Comparison of ENCODE assay signal across 16 mouse cellular contexts in genomic region chr1:59427204-59427557, GRCm38 (mm10). TPM values are rescaled to one million over a fixed set of nuclear protein-coding genes. Genes with fewer than 3 reads are reported as not detected.
DNase-seq lines count a peak whose midpoint lies in the region; ATAC-seq and TF ChIP-seq lines count a peak whose summit lies in the region.
"Had no signal": no experiment of that assay in that cellular context is flagged by ENCODE, and none has a peak within 500 bp of the region (broad histone marks: within the 10 kb centered on the region; RNA-seq: fewer than 3 reads in every experiment).

No protein-coding gene starts in this region.

- no peaks in the 10 kb centered on the region for H3K36me3 ChIP-seq in kidney, embryonic 14.5 days (ENCODE audit: control insufficient read depth, insufficient read depth, low read length)
- no peaks in the 10 kb centered on the region for H3K36me3 ChIP-seq in lung, postnatal 0 days (ENCODE audit: insufficient read depth, low read length)
- H3K36me3 ChIP-seq in small intestine, adult 2 months (ENCODE audit: control insufficient read depth, insufficient read depth, low read length) = no peaks in the 10 kb centered on the region
- H3K36me3 ChIP-seq: embryonic facial prominence, embryonic 12.5 days; forebrain, embryonic 12.5 days; hindbrain, embryonic 15.5 days; limb, embryonic 15.5 days; midbrain, embryonic 12.5 days had no signal

- WGBS in kidney, embryonic 14.5 days = 68% methylated on average over 5 of the region's 5 CpGs
- 64% methylated on average over 5 of the region's 5 CpGs for WGBS in lung, postnatal 0 days
- 68% methylated on average over 5 of the region's 5 CpGs for WGBS in small intestine, adult 2 months

- peak overlapping the region; percentile 14; the same call in 1 of the 2 replicates for H3K27ac ChIP-seq in kidney, embryonic 14.5 days (ENCODE audit: low read depth, low read length)
- no peak overlapping the region for H3K27ac ChIP-seq in lung, postnatal 0 days (ENCODE audit: low read length)
- H3K27ac ChIP-seq in small intestine, adult 2 months (ENCODE audit: insufficient read depth, low read depth, low read length) = no peak overlapping the region
- H3K27ac ChIP-seq: embryonic facial prominence, embryonic 12.5 days; forebrain, embryonic 12.5 days; hindbrain, embryonic 15.5 days; left cerebral cortex, adult 2 months; limb, embryonic 15.5 days; midbrain, embryonic 12.5 days had no signal

- TF ChIP-seq CTCF in lung, postnatal 0 days (IDR thresholded peaks at IDR 0.05) = peak; percentile 69
- TF ChIP-seq CTCF in small intestine, adult 2 months (IDR thresholded peaks at IDR 0.05; ENCODE audit: extremely low read depth, insufficient read length, insufficient replicate concordance, low read depth, low read length) = peak; percentile 17; the same call in 1 of the 2 replicates

- no peak for TF ChIP-seq EP300 in lung, postnatal 0 days (IDR thresholded peaks at IDR 0.05)

- no peak for TF ChIP-seq POLR2A in small intestine, adult 2 months (IDR thresholded peaks at IDR 0.05; ENCODE audit: low read depth, low read length)

- H3K4me3 ChIP-seq in kidney, embryonic 14.5 days (ENCODE audit: low read length) = no peak overlapping the region
- no peak overlapping the region for H3K4me3 ChIP-seq in lung, postnatal 0 days (ENCODE audit: low read depth, low read length)
- no peak overlapping the region for H3K4me3 ChIP-seq in small intestine, adult 2 months (ENCODE audit: low read depth, low read length)
- H3K4me3 ChIP-seq: embryonic facial prominence, embryonic 12.5 days; forebrain, embryonic 12.5 days; hindbrain, embryonic 15.5 days; left cerebral cortex, adult 2 months; limb, embryonic 15.5 days; midbrain, embryonic 12.5 days had no signal

- H3K9me3 ChIP-seq in kidney, embryonic 14.5 days (ENCODE audit: control insufficient read depth, low read length) = no peaks in the 10 kb centered on the region
- H3K9me3 ChIP-seq in lung, postnatal 0 days (ENCODE audit: low read length) = no peaks in the 10 kb centered on the region
- H3K9me3 ChIP-seq: embryonic facial prominence, embryonic 12.5 days; forebrain, embryonic 12.5 days; hindbrain, embryonic 15.5 days; limb, embryonic 15.5 days; midbrain, embryonic 12.5 days had no signal

- DNase-seq in kidney, postnatal 4 days = no peak
- peak; percentile 30 for DNase-seq in lung, postnatal 0 days (ENCODE audit: low spot score)
- DNase-seq in lung, postnatal 4 days = no peak
- no peak for DNase-seq in retina, embryonic 14.5 days (ENCODE audit: low spot score)
- DNase-seq: adrenal gland, postnatal 36 days; cerebellum, adult 11-12 months; gastrocnemius, postnatal 14 days had no signal

- no peak overlapping the region for H3K9ac ChIP-seq in kidney, embryonic 14.5 days (ENCODE audit: low read depth, low read length)
- no peak overlapping the region for H3K9ac ChIP-seq in lung, postnatal 0 days (replicated peaks; ENCODE audit: low read depth)
- H3K9ac ChIP-seq: embryonic facial prominence, embryonic 12.5 days; forebrain, embryonic 12.5 days; hindbrain, embryonic 15.5 days; limb, embryonic 15.5 days; midbrain, embryonic 12.5 days had no signal

- no peaks in the 10 kb centered on the region for H3K27me3 ChIP-seq in kidney, embryonic 14.5 days (ENCODE audit: control insufficient read depth, insufficient read depth, low read length)
- H3K27me3 ChIP-seq in lung, postnatal 0 days (replicated peaks; ENCODE audit: insufficient read depth, low read length) = no peaks in the 10 kb centered on the region
- H3K27me3 ChIP-seq in small intestine, adult 2 months (ENCODE audit: control insufficient read depth, insufficient read depth, low read length) = no peaks in the 10 kb centered on the region
- H3K27me3 ChIP-seq: embryonic facial prominence, embryonic 12.5 days; forebrain, embryonic 12.5 days; hindbrain, embryonic 15.5 days; limb, embryonic 15.5 days had no signal

- H3K4me2 ChIP-seq in kidney, embryonic 14.5 days (replicated peaks; ENCODE audit: low read depth, low read length) = no peak overlapping the region
- no peak overlapping the region for H3K4me2 ChIP-seq in lung, postnatal 0 days (replicated peaks; ENCODE audit: low read depth, low read length)
- H3K4me2 ChIP-seq: embryonic facial prominence, embryonic 12.5 days; forebrain, embryonic 12.5 days; hindbrain, embryonic 15.5 days; limb, embryonic 15.5 days; midbrain, embryonic 12.5 days had no signal

- ATAC-seq in kidney, embryonic 14.5 days (ENCODE audit: low FRiP score, low TSS enrichment) = no peak
- peak; percentile 67 for ATAC-seq in lung, postnatal 0 days
- ATAC-seq in common myeloid progenitor, adult 5-6 weeks (replicated peaks; ENCODE audit: low read depth, poor library complexity, severe bottlenecking) = 0 out of 2 replicates have a peak, but pooled peaks have one; percentile 15

- H3K4me1 ChIP-seq in kidney, embryonic 14.5 days (ENCODE audit: control insufficient read depth, insufficient read depth, low read length) = peaks cover 18% of the 10 kb centered on the region; the same call in 1 of the 2 replicates
- H3K4me1 ChIP-seq in lung, postnatal 0 days (ENCODE audit: insufficient read depth, low read depth, low read length) = no peaks in the 10 kb centered on the region
- 0 out of 2 replicates have a peak, but pooled peaks cover 4% of the 10 kb centered on the region for H3K4me1 ChIP-seq in small intestine, adult 2 months (ENCODE audit: control insufficient read depth, insufficient read depth, insufficient read length, low read length)

RNA-seq across cellular contexts. Expression of gene Fzd7, which starts 55.0 kb away (rescaled TPM):
- 20.1 and 29.2 TPM in 2 replicates for polyA plus RNA-seq in kidney, embryonic 14.5 days (2014; fragmentation: Nextera tagmentation; extraction: Ambion mirVana)
- 7.1 and 9.6 TPM in 2 replicates for polyA plus RNA-seq in lung, postnatal 0 days (2015; fragmentation: Nextera tagmentation; extraction: Ambion mirVana)
- total RNA-seq in common myeloid progenitor, adult 5-6 weeks (2017) = 11.1 and 11.4 TPM in 2 replicates
- 10.5 and 15.1 TPM in 2 replicates for polyA plus RNA-seq in small intestine, adult 2 months (2012; rRNA removed)
